Mouse (Mus musculus): ENCODE results near the gene Igf1r. TPM values are rescaled to one million over a fixed set of nuclear protein-coding genes. Genes with fewer than 3 reads are reported as not detected.

Gene Igf1r
- polyA plus RNA-seq, 1 experiment from 2014 or later, result 19.7 TPM

DNA sequence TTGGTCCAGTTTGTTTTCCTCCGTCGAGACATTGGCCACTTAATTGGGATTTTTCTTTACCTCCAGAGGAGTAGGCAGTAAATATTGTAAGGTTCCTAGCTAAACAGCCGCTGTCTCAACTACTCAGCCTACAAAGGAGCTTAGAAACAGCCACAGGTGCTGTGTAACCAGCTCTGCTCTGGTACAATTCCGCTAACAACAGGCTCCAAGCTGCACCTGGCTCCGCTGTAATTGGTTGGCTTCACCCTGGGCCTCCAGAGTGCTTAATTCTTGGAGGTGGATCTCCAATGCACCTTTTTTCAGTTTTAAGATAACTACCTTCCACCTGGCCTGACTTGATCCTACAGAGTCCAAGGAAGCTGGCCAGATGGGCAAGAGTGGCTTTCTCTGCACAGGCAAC lies 271.4 kb downstream of the Igf1r start:
- Histone ChIP-seq H3K4me2 (no peak overlapping the region), H3K9ac (no peak overlapping the region; the same call in 1 of the 2 replicates), H3K36me3 (ENCODE audit: insufficient read depth) (peaks cover 79% of the 10 kb centered on the region), H3K27me3 (ENCODE audit: insufficient read depth, low read length) (no peaks in the 10 kb centered on the region), H3K4me3 (ENCODE audit: low read depth, low read length) (no peak overlapping the region), H3K27ac (ENCODE audit: low read depth) (0 out of 2 replicates have a peak overlapping the region, but pooled peaks have one; percentile 70), H3K4me1 (ENCODE audit: insufficient read depth) (0 out of 2 replicates have a peak, but pooled peaks cover 3% of the 10 kb centered on the region), H3K9me3 (ENCODE audit: low read depth, low read length) (no peaks in the 10 kb centered on the region)
- no peak for ATAC-seq (ENCODE audit: insufficient read depth)
- no peak for DNase-seq
- TF ChIP-seq CTCF (IDR thresholded peaks at IDR 0.05; ENCODE audit: low read depth), result no peak
- 89% methylated on average over 5 of the region's 5 CpGs for WGBS

DNA sequence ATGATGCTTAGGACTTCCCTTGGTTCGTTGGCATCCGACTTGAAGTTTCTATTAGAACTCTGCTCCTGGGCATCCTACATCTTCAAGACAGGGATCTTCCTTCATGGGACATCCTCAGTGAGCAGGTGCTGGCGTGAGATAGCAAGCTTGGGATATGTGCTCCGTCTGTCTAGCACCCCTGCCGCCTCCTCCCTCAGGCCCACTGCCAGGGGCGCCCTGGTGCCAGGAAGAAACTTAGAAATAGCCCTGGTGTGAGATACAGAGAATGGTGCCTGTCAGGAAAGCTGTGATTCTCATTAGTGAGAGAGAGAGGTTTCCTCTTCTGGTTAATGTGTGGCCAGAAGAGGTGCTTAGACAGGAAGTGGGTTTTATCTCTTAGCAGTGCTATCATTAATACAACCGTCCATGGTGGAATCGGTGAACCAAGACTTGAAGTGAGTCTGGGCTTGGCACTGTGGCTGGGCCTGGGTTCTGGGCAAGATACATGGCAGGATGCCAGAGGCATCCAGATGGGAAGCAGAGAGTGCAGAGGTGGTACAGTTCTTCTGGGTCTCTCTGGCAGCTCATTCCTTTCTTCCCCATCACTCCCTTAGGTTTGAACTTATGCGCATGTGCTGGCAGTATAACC lies 272.9 kb downstream of the Igf1r start:
- no peak for TF ChIP-seq CTCF (IDR thresholded peaks at IDR 0.05; ENCODE audit: low read depth)
- no peak overlapping the region for H3K4me2 ChIP-seq
- H3K27ac ChIP-seq (ENCODE audit: low read depth), result no peak overlapping the region
- 74% methylated on average over 9 of the region's 9 CpGs for WGBS
- ATAC-seq (ENCODE audit: insufficient read depth), result no peak
- no peak overlapping the region for H3K9ac ChIP-seq
- no peak overlapping the region for H3K4me3 ChIP-seq (ENCODE audit: low read depth, low read length)
- no peaks in the 10 kb centered on the region for H3K27me3 ChIP-seq (ENCODE audit: insufficient read depth, low read length)
- 0 out of 2 replicates have a peak, but pooled peaks cover 3% of the 10 kb centered on the region for H3K4me1 ChIP-seq (ENCODE audit: insufficient read depth)
- H3K9me3 ChIP-seq (ENCODE audit: low read depth, low read length), result no peaks in the 10 kb centered on the region
- peaks cover 82% of the 10 kb centered on the region for H3K36me3 ChIP-seq (ENCODE audit: insufficient read depth)
- DNase-seq, result no peak

DNA sequence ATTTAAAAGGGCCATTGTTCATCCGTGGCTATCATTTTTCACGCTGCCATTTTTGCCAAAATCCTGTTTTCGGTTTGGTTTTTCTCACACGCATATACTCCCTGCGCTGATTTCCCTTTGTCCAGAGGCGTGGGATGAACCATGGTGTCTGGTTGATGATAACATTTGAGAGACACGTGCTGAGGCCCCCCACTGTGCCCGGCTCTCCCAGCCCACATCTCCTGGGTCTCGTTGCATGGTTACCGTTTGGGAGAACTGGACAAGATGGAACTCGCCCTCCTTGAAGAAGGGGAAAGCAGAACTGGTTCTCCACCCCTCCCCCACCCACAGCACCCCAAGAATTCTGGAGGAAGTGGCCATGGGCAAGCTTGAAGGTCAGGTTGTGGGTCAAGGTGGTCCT lies 274.4 kb downstream of the Igf1r start:
- WGBS, result 79% methylated on average over 11 of the region's 11 CpGs
- DNase-seq, result no peak
- 0 out of 2 replicates have a peak, but pooled peaks cover 3% of the 10 kb centered on the region for H3K4me1 ChIP-seq (ENCODE audit: insufficient read depth)
- H3K9me3 ChIP-seq (ENCODE audit: low read depth, low read length), result no peaks in the 10 kb centered on the region
- no peak overlapping the region for H3K9ac ChIP-seq
- no peak for ATAC-seq (ENCODE audit: insufficient read depth)
- no peak overlapping the region for H3K4me2 ChIP-seq
- H3K4me3 ChIP-seq (ENCODE audit: low read depth, low read length), result no peak overlapping the region
- no peak for TF ChIP-seq CTCF (IDR thresholded peaks at IDR 0.05; ENCODE audit: low read depth)
- H3K27me3 ChIP-seq (ENCODE audit: insufficient read depth, low read length), result no peaks in the 10 kb centered on the region
- H3K27ac ChIP-seq (ENCODE audit: low read depth), result no peak overlapping the region
- H3K36me3 ChIP-seq (ENCODE audit: insufficient read depth), result peaks cover 87% of the 10 kb centered on the region

DNA sequence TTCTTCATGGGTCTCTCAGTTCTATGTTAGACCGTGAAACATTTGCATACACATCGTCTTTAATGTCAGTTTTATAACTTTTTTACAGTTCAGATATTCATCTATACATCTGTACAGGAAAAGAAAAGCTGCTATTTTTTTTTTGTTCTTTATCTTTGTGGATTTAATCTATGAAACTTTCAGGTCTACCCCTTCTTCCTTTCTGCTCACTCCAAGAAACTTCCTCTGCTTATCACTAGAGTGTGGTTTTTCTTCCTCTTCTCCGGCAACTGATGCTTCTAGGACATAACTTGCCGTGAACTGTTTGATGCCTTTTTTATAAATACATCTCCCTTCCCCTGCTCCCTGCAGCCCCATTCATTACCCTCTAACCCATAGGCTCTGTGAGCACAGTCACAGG lies 275.0 kb downstream of the Igf1r start:
- no peak for DNase-seq

DNA sequence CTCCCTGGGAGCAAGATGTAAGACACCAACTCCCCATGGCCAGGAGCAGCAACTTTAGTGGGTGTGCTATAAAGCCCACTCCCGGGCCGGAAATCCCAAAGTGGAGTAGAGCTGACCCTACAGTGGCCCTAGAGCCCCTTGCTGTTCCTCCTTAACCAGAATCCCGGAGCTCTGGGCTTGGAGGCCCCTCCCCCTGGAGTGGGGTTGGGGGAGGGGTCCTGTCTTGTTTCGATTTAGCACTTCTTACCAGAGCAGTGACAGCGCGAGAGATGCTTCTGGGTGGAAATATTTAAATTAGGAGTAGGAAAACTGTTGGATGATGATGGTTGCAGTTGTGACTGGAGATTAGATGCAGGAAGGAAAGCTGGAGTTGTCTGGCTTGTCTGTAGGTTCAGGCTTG lies 275.9 kb downstream of the Igf1r start:
- peaks cover 4% of the 10 kb centered on the region; the same call in 1 of the 2 replicates for H3K4me1 ChIP-seq (ENCODE audit: insufficient read depth)
- no peak overlapping the region for H3K9ac ChIP-seq
- DNase-seq (peak; percentile 34), ATAC-seq (ENCODE audit: insufficient read depth) (no peak)
- H3K9me3 ChIP-seq (ENCODE audit: low read depth, low read length), result no peaks in the 10 kb centered on the region
- WGBS, result 41% methylated on average over 6 of the region's 6 CpGs
- H3K36me3 ChIP-seq (ENCODE audit: insufficient read depth), result peaks cover 76% of the 10 kb centered on the region
- no peaks in the 10 kb centered on the region for H3K27me3 ChIP-seq (ENCODE audit: insufficient read depth, low read length)
- no peak for TF ChIP-seq CTCF (IDR thresholded peaks at IDR 0.05; ENCODE audit: low read depth)
- H3K27ac ChIP-seq (ENCODE audit: low read depth), result no peak overlapping the region
- no peak overlapping the region for H3K4me3 ChIP-seq (ENCODE audit: low read depth, low read length)
- no peak overlapping the region for H3K4me2 ChIP-seq

More for the DNA sequence above, 275.0 kb downstream of the Igf1r start:
- H3K27ac ChIP-seq (ENCODE audit: low read depth), result no peak overlapping the region
- ATAC-seq (ENCODE audit: insufficient read depth), result no peak
- H3K4me2 ChIP-seq, result no peak overlapping the region
- peaks cover 81% of the 10 kb centered on the region for H3K36me3 ChIP-seq (ENCODE audit: insufficient read depth)
- no peaks in the 10 kb centered on the region for H3K9me3 ChIP-seq (ENCODE audit: low read depth, low read length)
- no peak for TF ChIP-seq CTCF (IDR thresholded peaks at IDR 0.05; ENCODE audit: low read depth)
- 71% methylated on average over 4 of the region's 4 CpGs for WGBS
- no peak overlapping the region for H3K4me3 ChIP-seq (ENCODE audit: low read depth, low read length)
- 0 out of 2 replicates have a peak, but pooled peaks cover 2% of the 10 kb centered on the region for H3K4me1 ChIP-seq (ENCODE audit: insufficient read depth)
- no peak overlapping the region for H3K9ac ChIP-seq
- H3K27me3 ChIP-seq (ENCODE audit: insufficient read depth, low read length), result no peaks in the 10 kb centered on the region

DNA sequence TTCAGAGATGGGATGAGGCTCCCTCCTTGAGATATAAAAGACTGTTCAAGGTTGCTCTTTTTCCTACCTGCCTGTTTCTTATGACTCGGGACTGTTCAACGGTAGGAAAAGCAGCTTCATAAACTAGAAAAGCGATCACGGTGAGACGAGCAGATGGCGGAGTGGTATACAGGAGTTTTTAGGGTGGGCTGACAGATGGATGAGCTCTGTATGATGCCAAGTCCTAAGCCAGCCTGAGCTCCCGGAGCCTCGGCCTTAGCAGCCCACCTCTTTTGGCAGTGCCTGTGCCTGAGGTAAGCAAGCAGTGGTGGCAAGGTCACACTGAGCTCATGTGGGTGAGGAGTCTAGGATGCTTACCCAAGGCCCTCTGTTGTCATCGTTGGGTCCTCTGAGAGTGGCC lies 278.2 kb downstream of the Igf1r start:
- peaks cover 12% of the 10 kb centered on the region for H3K4me1 ChIP-seq (ENCODE audit: insufficient read depth)
- DNase-seq, result no peak
- H3K27ac ChIP-seq (ENCODE audit: low read depth), result no peak overlapping the region
- H3K9ac ChIP-seq, result no peak overlapping the region
- H3K36me3 ChIP-seq (ENCODE audit: insufficient read depth), result peaks cover 55% of the 10 kb centered on the region; the same call in 1 of the 2 replicates
- no peak for TF ChIP-seq CTCF (IDR thresholded peaks at IDR 0.05; ENCODE audit: low read depth)
- 90% methylated on average over 9 of the region's 9 CpGs for WGBS
- no peaks in the 10 kb centered on the region for H3K27me3 ChIP-seq (ENCODE audit: insufficient read depth, low read length)
- no peaks in the 10 kb centered on the region for H3K9me3 ChIP-seq (ENCODE audit: low read depth, low read length)
- no peak overlapping the region for H3K4me3 ChIP-seq (ENCODE audit: low read depth, low read length)
- no peak for ATAC-seq (ENCODE audit: insufficient read depth)
- no peak overlapping the region for H3K4me2 ChIP-seq

DNA sequence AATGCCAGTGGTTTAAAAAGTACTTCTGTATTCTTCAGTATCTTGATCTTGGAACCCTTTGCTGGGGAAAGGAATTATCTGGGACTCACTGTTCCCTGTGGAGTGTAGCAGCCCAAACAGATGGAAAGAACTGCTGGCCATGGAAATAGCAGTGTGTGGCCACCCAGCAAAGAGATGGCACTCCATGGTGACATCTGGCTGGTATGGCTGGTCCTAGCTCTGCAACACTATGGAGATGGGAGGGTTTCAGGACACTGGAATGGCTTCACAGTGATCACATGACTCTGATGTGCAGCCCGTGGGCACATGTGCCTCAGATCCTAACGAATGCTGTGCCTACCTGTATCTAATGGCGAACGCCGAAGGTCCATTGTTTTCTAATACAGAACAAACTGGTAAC lies 279.9 kb downstream of the Igf1r start:
- Histone ChIP-seq H3K27ac (ENCODE audit: low read depth) (peak overlapping the region; percentile 50; the same call in 1 of the 2 replicates), H3K4me3 (ENCODE audit: low read depth, low read length) (no peak overlapping the region), H3K27me3 (ENCODE audit: insufficient read depth, low read length) (no peaks in the 10 kb centered on the region), H3K4me1 (ENCODE audit: insufficient read depth) (peaks cover 12% of the 10 kb centered on the region), H3K9me3 (ENCODE audit: low read depth, low read length) (no peaks in the 10 kb centered on the region), H3K9ac (no peak overlapping the region), H3K36me3 (ENCODE audit: insufficient read depth) (peaks cover 39% of the 10 kb centered on the region; the same call in 1 of the 2 replicates), H3K4me2 (no peak overlapping the region)
- no peak for ATAC-seq (ENCODE audit: insufficient read depth)
- DNase-seq, result no peak
- no peak for TF ChIP-seq CTCF (IDR thresholded peaks at IDR 0.05; ENCODE audit: low read depth)
- 91% methylated on average over 5 of the region's 5 CpGs for WGBS
